Mouse (Mus musculus): ENCODE results near the gene 4930433I11Rik.

- TF ChIP-seq POLR2A (IDR thresholded peaks at IDR 0.05; ENCODE audit: borderline replicate concordance, low read depth, low read length) (no peak), CTCF (IDR thresholded peaks at IDR 0.05; ENCODE audit: low read depth, low read length) (no peak)
These were observed at the start of gene 4930433I11Rik for GRCm38 (mm10) chr7:40987243-40987642.
